Mouse (Mus musculus): ENCODE measurements around the gene Elovl6. TPM values are rescaled to one million over a fixed set of nuclear protein-coding genes. Genes with fewer than 3 reads are reported as not detected.

The Elovl6 gene
- polyA plus RNA-seq (2015; fragmentation: Nextera tagmentation; extraction: Ambion mirVana) = 14.0 and 14.8 TPM in 2 replicates

GRCm38 (mm10) chr3:129532180-129532864 lies at the start of gene Elovl6:
TSS of gene Elovl6 (plus strand) at chr3:129532355.
- Histone ChIP-seq H3K27ac (peak within 1 kb of the TSS; percentile 96), H3K4me3 (peak within 1 kb of the TSS; percentile 71), H3K4me2 (peak within 1 kb of the TSS; percentile 87), H3K27me3 (no peaks in the 10 kb centered on the region), H3K36me3 (no peaks in the 10 kb centered on the region), H3K9ac (peak within 1 kb of the TSS; percentile 95), H3K9me3 (no peaks in the 10 kb centered on the region), H3K4me1 (peaks cover 30% of the 10 kb centered on the region)
- ATAC-seq (ENCODE audit: borderline replicate concordance, extremely low read depth, low FRiP score, low TSS enrichment) = peak; percentile 22; the same call in 1 of the 2 replicates
- WGBS = under 1% methylated on average over 35 of the region's 35 CpGs

GRCm38 (mm10) chr3:129488774-129489173 lies 43.4 kb upstream of the Elovl6 start:
- Histone ChIP-seq H3K36me3 (no peaks in the 10 kb centered on the region), H3K4me2 (no peak overlapping the region), H3K9me3 (no peaks in the 10 kb centered on the region), H3K9ac (no peak overlapping the region), H3K4me3 (no peak overlapping the region), H3K4me1 (no peaks in the 10 kb centered on the region), H3K27ac (no peak overlapping the region), H3K27me3 (no peaks in the 10 kb centered on the region)
- no peak for ATAC-seq (ENCODE audit: borderline replicate concordance, extremely low read depth, low FRiP score, low TSS enrichment)
- WGBS = 86% methylated on average over 4 of the region's 4 CpGs

DNA sequence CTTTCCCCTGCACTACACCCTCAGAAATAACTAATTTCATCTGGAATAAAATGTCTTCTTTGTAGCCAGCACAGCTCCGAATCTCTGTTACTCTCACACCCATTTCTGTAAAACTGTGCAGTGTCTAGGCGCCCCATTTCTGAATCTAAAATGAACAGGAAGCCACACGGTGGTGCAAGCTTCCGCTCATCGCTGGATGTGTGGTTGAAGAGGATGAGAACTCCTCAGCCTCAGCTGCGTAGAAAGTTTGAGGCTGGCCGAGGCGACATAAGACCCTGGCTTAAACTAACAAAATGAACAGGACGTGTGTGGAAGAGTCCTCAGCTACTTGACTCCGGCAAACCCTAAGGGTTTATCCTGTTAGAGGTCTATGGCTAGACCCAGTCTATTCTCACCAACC lies 38.0 kb upstream of the Elovl6 start:
- H3K4me1 ChIP-seq = no peaks in the 10 kb centered on the region
- H3K4me3 ChIP-seq = no peak overlapping the region
- 81% methylated on average over 10 of the region's 10 CpGs for WGBS
- H3K36me3 ChIP-seq = no peaks in the 10 kb centered on the region
- no peak overlapping the region for H3K4me2 ChIP-seq
- H3K27ac ChIP-seq = no peak overlapping the region
- H3K27me3 ChIP-seq = no peaks in the 10 kb centered on the region
- H3K9me3 ChIP-seq = no peaks in the 10 kb centered on the region
- no peak overlapping the region for H3K9ac ChIP-seq
- ATAC-seq (ENCODE audit: borderline replicate concordance, extremely low read depth, low FRiP score, low TSS enrichment) = no peak

GRCm38 (mm10) chr3:129494731-129495130 lies 37.4 kb upstream of the Elovl6 start:
- Histone ChIP-seq H3K27ac (no peak overlapping the region), H3K4me3 (no peak overlapping the region), H3K4me2 (no peak overlapping the region), H3K9me3 (no peaks in the 10 kb centered on the region), H3K4me1 (no peaks in the 10 kb centered on the region), H3K36me3 (no peaks in the 10 kb centered on the region), H3K9ac (no peak overlapping the region), H3K27me3 (no peaks in the 10 kb centered on the region)
- WGBS = 57% methylated on average over 4 of the region's 4 CpGs
- no peak for ATAC-seq (ENCODE audit: borderline replicate concordance, extremely low read depth, low FRiP score, low TSS enrichment)

DNA sequence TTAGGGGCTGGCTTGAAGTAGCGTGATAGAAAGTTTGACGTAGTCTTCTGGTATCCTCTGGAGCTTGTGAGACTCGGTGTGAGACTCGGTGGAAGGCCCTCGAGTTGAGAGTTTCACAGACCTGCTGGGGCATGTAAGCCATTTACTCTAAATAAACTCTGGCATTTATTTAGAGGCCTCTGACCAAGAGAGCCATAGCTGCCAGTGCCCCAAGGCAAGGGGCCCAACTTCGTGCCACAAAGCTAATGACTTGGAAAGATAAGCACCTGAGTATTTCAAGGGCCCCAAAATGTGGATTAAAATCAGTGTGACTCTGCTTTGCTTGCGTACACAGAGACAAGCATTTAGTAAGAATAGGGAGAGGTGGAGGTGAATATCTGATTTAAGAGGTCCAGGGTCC lies 28.4 kb upstream of the Elovl6 start:
- Histone ChIP-seq H3K9ac (no peak overlapping the region), H3K4me3 (no peak overlapping the region), H3K36me3 (no peaks in the 10 kb centered on the region), H3K27me3 (no peaks in the 10 kb centered on the region), H3K9me3 (no peaks in the 10 kb centered on the region), H3K4me1 (no peaks in the 10 kb centered on the region), H3K4me2 (no peak overlapping the region), H3K27ac (no peak overlapping the region)
- no peak for ATAC-seq (ENCODE audit: borderline replicate concordance, extremely low read depth, low FRiP score, low TSS enrichment)
- WGBS = 63% methylated on average over 7 of the region's 7 CpGs

GRCm38 (mm10) chr3:129504928-129505327 lies 27.2 kb upstream of the Elovl6 start:
- H3K4me1 ChIP-seq = peaks cover under 1% of the 10 kb centered on the region; the same call in 1 of the 2 replicates
- H3K36me3 ChIP-seq = no peaks in the 10 kb centered on the region
- H3K27ac ChIP-seq = no peak overlapping the region
- no peak overlapping the region for H3K4me3 ChIP-seq
- H3K27me3 ChIP-seq = no peaks in the 10 kb centered on the region
- 66% methylated on average over 6 of the region's 6 CpGs for WGBS
- no peaks in the 10 kb centered on the region for H3K9me3 ChIP-seq
- H3K4me2 ChIP-seq = no peak overlapping the region
- H3K9ac ChIP-seq = no peak overlapping the region
- no peak for ATAC-seq (ENCODE audit: borderline replicate concordance, extremely low read depth, low FRiP score, low TSS enrichment)

DNA sequence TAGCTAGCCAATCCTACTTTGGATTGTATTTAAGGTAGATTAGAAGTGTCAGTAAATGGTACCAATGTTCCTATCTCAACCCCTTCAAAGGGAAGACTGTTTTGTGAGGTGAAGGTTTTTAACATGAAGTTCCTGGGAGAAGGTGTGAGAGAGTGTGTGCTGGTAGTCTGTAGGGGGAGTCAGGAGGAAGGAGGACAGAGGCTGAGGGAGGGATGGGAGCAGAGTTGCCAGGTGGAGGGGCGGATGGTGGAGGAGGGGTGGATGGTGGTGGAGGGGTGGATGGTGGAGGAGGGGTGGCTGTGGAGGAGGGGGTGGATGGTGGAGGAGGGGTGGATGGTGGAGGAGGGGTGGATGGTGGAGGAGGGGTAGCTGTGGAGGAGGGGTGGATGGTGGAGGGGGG lies 24.4 kb upstream of the Elovl6 start:
- H3K4me3 ChIP-seq = no peak overlapping the region
- 79% methylated on average over 1 of the region's 1 CpGs for WGBS
- ATAC-seq (ENCODE audit: borderline replicate concordance, extremely low read depth, low FRiP score, low TSS enrichment) = no peak

DNA sequence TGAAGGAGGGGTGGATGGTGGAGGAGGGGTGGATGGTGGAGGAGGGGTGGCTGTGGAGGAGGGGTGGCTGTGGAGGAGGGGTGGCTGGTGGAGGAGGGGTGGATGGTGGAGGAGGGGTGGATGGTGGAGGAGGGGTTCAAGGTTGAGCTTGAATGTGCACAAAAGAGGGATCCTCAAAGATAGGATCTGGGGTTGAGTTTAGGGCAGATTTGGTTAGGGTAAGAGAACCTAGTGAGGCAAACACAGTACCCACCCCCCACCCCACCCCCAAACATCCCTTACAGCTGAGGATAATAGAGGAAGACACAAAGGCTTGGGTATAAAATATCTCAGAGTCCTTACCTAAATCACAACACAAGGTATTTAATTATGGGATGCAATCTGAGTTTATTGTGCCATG lies 23.6 kb upstream of the Elovl6 start:
- no peak for ATAC-seq (ENCODE audit: borderline replicate concordance, extremely low read depth, low FRiP score, low TSS enrichment)

More for the DNA sequence above, 24.4 kb upstream of the Elovl6 start:
- Histone ChIP-seq H3K36me3 (no peaks in the 10 kb centered on the region), H3K9ac (no peak overlapping the region), H3K4me1 (peaks cover 5% of the 10 kb centered on the region; the same call in 1 of the 2 replicates), H3K4me2 (no peak overlapping the region), H3K27ac (no peak overlapping the region), H3K27me3 (no peaks in the 10 kb centered on the region), H3K9me3 (no peaks in the 10 kb centered on the region)

DNA sequence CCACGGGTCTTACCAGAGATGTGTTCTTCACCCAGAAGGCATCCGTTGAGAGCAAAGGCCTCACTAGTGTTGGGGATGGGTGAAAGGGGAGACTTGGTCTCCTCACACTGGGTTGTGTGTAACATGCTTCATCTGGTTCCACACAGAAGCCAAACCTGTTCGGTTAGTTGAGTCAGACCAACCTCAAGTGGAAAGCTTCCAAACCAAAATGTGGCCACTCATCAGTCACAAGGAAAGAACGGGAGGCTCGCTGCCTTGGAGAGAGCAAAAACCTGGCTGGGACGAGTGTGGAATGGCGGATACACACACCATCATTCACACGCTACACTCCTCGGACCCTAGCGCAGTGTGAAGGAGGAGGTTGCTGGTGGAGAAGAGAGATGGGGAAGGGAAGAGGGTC lies 22.4 kb upstream of the Elovl6 start:
- Histone ChIP-seq H3K9ac (no peak overlapping the region), H3K27me3 (no peaks in the 10 kb centered on the region), H3K36me3 (no peaks in the 10 kb centered on the region), H3K4me1 (peaks cover 5% of the 10 kb centered on the region; the same call in 1 of the 2 replicates), H3K27ac (peak overlapping the region; percentile 7; the same call in 1 of the 2 replicates), H3K4me2 (peak overlapping the region; percentile 31; the same call in 1 of the 2 replicates), H3K9me3 (no peaks in the 10 kb centered on the region), H3K4me3 (no peak overlapping the region)
- 38% methylated on average over 10 of the region's 10 CpGs for WGBS
- ATAC-seq (ENCODE audit: borderline replicate concordance, extremely low read depth, low FRiP score, low TSS enrichment) = peak; percentile 86

More for the DNA sequence above, 23.6 kb upstream of the Elovl6 start:
- H3K4me2 ChIP-seq = no peak overlapping the region
- H3K4me3 ChIP-seq = no peak overlapping the region
- H3K9me3 ChIP-seq = no peaks in the 10 kb centered on the region
- no peak overlapping the region for H3K27ac ChIP-seq
- H3K27me3 ChIP-seq = no peaks in the 10 kb centered on the region
- H3K9ac ChIP-seq = no peak overlapping the region
- peaks cover 5% of the 10 kb centered on the region; the same call in 1 of the 2 replicates for H3K4me1 ChIP-seq
- no peaks in the 10 kb centered on the region for H3K36me3 ChIP-seq

GRCm38 (mm10) chr3:129515863-129516436 lies 16.2 kb upstream of the Elovl6 start:
- Histone ChIP-seq H3K9ac (no peak overlapping the region), H3K27ac (no peak overlapping the region), H3K4me1 (no peaks in the 10 kb centered on the region), H3K27me3 (no peaks in the 10 kb centered on the region), H3K4me2 (no peak overlapping the region), H3K36me3 (no peaks in the 10 kb centered on the region), H3K4me3 (no peak overlapping the region), H3K9me3 (no peaks in the 10 kb centered on the region)
- no peak for ATAC-seq (ENCODE audit: borderline replicate concordance, extremely low read depth, low FRiP score, low TSS enrichment)
- 81% methylated on average over 3 of the region's 3 CpGs for WGBS

DNA sequence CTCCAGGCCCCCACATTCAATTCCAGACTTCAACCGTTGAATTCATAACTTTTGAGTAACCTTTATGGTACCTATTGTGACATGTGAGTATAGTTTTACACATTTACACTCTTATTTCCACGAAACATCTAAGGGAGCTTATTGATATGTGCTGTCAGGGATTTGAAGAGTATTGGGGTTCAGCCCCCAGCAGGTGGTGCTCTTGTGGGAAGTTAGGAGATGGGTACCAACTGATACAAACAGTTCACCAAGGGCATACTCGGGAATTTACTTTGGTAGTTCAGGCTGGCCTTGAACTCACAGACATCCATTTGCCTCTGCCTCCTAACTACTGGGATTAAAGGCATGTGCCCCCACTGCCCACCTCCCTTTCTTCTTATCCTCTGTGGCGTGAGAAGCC lies 11.7 kb upstream of the Elovl6 start:
- Histone ChIP-seq H3K9me3 (no peaks in the 10 kb centered on the region), H3K4me2 (no peak overlapping the region), H3K27me3 (no peaks in the 10 kb centered on the region), H3K27ac (no peak overlapping the region), H3K36me3 (no peaks in the 10 kb centered on the region), H3K4me3 (no peak overlapping the region), H3K4me1 (no peaks in the 10 kb centered on the region), H3K9ac (no peak overlapping the region)
- ATAC-seq (ENCODE audit: borderline replicate concordance, extremely low read depth, low FRiP score, low TSS enrichment) = no peak
- 71% methylated on average over 4 of the region's 4 CpGs for WGBS

DNA sequence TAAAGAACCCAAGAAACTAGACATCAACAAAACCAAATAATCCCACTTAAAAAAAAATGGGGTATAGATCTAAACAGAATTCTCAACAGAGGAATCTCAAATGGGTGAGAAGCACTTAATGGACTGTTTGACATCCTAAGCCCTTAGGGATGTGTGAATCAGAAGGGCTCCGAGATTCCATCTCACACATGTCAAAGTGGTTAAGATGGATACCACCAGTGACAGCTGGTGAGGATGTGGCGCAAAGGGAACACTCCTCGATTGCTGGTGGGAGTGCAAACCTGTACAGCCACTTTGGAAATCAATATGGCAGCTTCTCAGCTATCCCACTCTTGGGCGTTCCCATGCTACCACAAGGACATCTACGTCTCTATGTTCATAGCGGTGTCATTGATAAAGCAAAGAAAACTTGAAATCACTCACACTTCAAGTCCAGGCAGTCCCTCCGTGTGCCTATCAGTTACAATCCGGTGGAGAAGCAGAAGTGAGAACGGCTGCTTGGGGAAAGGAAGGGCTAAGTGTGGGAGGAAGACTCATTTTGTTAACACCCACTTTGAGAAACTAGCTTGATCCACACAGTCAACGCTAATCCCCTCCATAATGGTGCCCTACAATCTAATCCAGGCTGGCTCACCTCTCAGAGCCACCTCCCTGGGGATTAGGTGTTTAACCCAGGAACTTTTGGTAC lies 8.6 kb upstream of the Elovl6 start:
- Histone ChIP-seq H3K4me1 (no peaks in the 10 kb centered on the region), H3K27me3 (no peaks in the 10 kb centered on the region), H3K4me3 (no peak overlapping the region), H3K9ac (no peak overlapping the region), H3K4me2 (no peak overlapping the region), H3K36me3 (no peaks in the 10 kb centered on the region), H3K27ac (no peak overlapping the region), H3K9me3 (no peaks in the 10 kb centered on the region)
- ATAC-seq (ENCODE audit: borderline replicate concordance, extremely low read depth, low FRiP score, low TSS enrichment) = no peak
- WGBS = 76% methylated on average over 10 of the region's 10 CpGs

All from lung, embryonic 15.5 days (tissue).